Mouse (Mus musculus): ENCODE results near the gene Vps8.

The Vps8 gene

GRCm38 (mm10) chr16:21404631-21405030 is 18.3 kb upstream of the Vps8 start:
- DNase-seq (ENCODE audit: low spot score) = no peak

- peak; percentile 23 for DNase-seq (ENCODE audit: low spot score)
These were observed 17.5 kb upstream of the Vps8 start for GRCm38 (mm10) chr16:21405224-21405969.

GRCm38 (mm10) chr16:21406136-21406535 is 16.8 kb upstream of the Vps8 start:
- peak; percentile 41 for DNase-seq (ENCODE audit: low spot score)

- no peak for DNase-seq (ENCODE audit: low spot score)
These were observed 11.1 kb upstream of the Vps8 start for GRCm38 (mm10) chr16:21411779-21412178.

- peak; percentile 62 for DNase-seq (ENCODE audit: low spot score)
These were observed 10.3 kb upstream of the Vps8 start for GRCm38 (mm10) chr16:21412593-21413047.

GRCm38 (mm10) chr16:21413819-21414218 is 9.1 kb upstream of the Vps8 start:
- no peak for DNase-seq (ENCODE audit: low spot score)

- no peak for DNase-seq (ENCODE audit: low spot score)
These were observed 7.8 kb upstream of the Vps8 start for GRCm38 (mm10) chr16:21415128-21415527.

- DNase-seq (ENCODE audit: low spot score) = peak; percentile 35
These were observed 4.9 kb upstream of the Vps8 start for GRCm38 (mm10) chr16:21418012-21418411.

- DNase-seq (ENCODE audit: low spot score) = no peak
These were observed 610 bp downstream of the Vps8 start for GRCm38 (mm10) chr16:21423546-21423910.

GRCm38 (mm10) chr16:21428131-21428530 is 5.2 kb downstream of the Vps8 start:
- DNase-seq (ENCODE audit: low spot score) = no peak

GRCm38 (mm10) chr16:21430377-21431060 is 7.6 kb downstream of the Vps8 start:
- DNase-seq (ENCODE audit: low spot score) = no peak

- DNase-seq (ENCODE audit: low spot score) = no peak
These were observed 8.7 kb downstream of the Vps8 start for GRCm38 (mm10) chr16:21431614-21432013.

GRCm38 (mm10) chr16:21433543-21433942 is 10.6 kb downstream of the Vps8 start:
- no peak for DNase-seq (ENCODE audit: low spot score)

- no peak for DNase-seq (ENCODE audit: low spot score)
These were observed 18.1 kb downstream of the Vps8 start for GRCm38 (mm10) chr16:21441012-21441411.

- no peak for DNase-seq (ENCODE audit: low spot score)
These were observed 22.2 kb downstream of the Vps8 start for GRCm38 (mm10) chr16:21445026-21445625.

GRCm38 (mm10) chr16:21447447-21447846 is 24.5 kb downstream of the Vps8 start:
- no peak for DNase-seq (ENCODE audit: low spot score)

- DNase-seq (ENCODE audit: low spot score) = no peak
These were observed 25.5 kb downstream of the Vps8 start for GRCm38 (mm10) chr16:21448464-21448863.

- no peak for DNase-seq (ENCODE audit: low spot score)
These were observed 27.0 kb downstream of the Vps8 start for GRCm38 (mm10) chr16:21449890-21450289.

- DNase-seq (ENCODE audit: low spot score) = no peak
These were observed 29.7 kb downstream of the Vps8 start for GRCm38 (mm10) chr16:21452569-21452968.

- DNase-seq (ENCODE audit: low spot score) = no peak
These were observed 34.9 kb downstream of the Vps8 start for GRCm38 (mm10) chr16:21457639-21458369.

GRCm38 (mm10) chr16:21465868-21466267 is 43.0 kb downstream of the Vps8 start:
- DNase-seq (ENCODE audit: low spot score) = no peak

- DNase-seq (ENCODE audit: low spot score) = no peak
These were observed 47.5 kb downstream of the Vps8 start for GRCm38 (mm10) chr16:21470416-21470815.

All from yolk sac, embryonic 10.5 days (tissue).